Comparison of ENCODE assay signal across 11 mouse cellular contexts in genomic region chr1:86464223-86464874, GRCm38 (mm10). TPM values are rescaled to one million over a fixed set of nuclear protein-coding genes. Genes with fewer than 3 reads are reported as not detected.
DNase-seq lines count a peak whose midpoint lies in the region; ATAC-seq lines count a peak whose summit lies in the region.
"Had no signal": no experiment of that assay in that cellular context is flagged by ENCODE, and none has a peak within 500 bp of the region (broad histone marks: within the 10 kb centered on the region; RNA-seq: fewer than 3 reads in every experiment).

No protein-coding gene starts in this region.

- H3K9me3 ChIP-seq in forebrain, embryonic 11.5 days (ENCODE audit: control insufficient read depth, low read length) = no peaks in the 10 kb centered on the region; the same call in 1 of the 2 replicates
- H3K9me3 ChIP-seq in forebrain, embryonic 16.5 days (ENCODE audit: control insufficient read depth, low read length) = no peaks in the 10 kb centered on the region
- no peaks in the 10 kb centered on the region for H3K9me3 ChIP-seq in lung, embryonic 16.5 days (ENCODE audit: control insufficient read depth, low read length)
- H3K9me3 ChIP-seq in midbrain, embryonic 10.5 days (replicated peaks) = peaks cover 4% of the 10 kb centered on the region; the same call in 1 of the 2 replicates

- no peak for DNase-seq in forebrain, embryonic 11.5 days (ENCODE audit: low spot score)
- DNase-seq in lung, postnatal 10 days = no peak
- peak; percentile 19 for DNase-seq in midbrain, embryonic 10.5 days (ENCODE audit: low spot score)
- no peak for DNase-seq in urinary bladder, postnatal 4 days (ENCODE audit: low spot score in 2 of 2)

- H3K27ac ChIP-seq in forebrain, embryonic 11.5 days (ENCODE audit: low read depth, low read length) = peak overlapping the region; percentile 14; the same call in 1 of the 2 replicates
- no peak overlapping the region for H3K27ac ChIP-seq in forebrain, embryonic 16.5 days (ENCODE audit: low read length)
- H3K27ac ChIP-seq in lung, embryonic 16.5 days (ENCODE audit: low read length) = peak overlapping the region; percentile 88
- H3K27ac ChIP-seq in midbrain, embryonic 10.5 days (replicated peaks) = peak overlapping the region; percentile 81

- H3K36me3 ChIP-seq in forebrain, embryonic 11.5 days (ENCODE audit: control insufficient read depth, insufficient read depth, low read length) = no peaks in the 10 kb centered on the region; the same call in 1 of the 2 replicates
- no peaks in the 10 kb centered on the region for H3K36me3 ChIP-seq in forebrain, embryonic 16.5 days (ENCODE audit: control insufficient read depth, insufficient read depth)
- no peaks in the 10 kb centered on the region for H3K36me3 ChIP-seq in lung, embryonic 16.5 days (ENCODE audit: control insufficient read depth, insufficient read depth, low read length)
- no peaks in the 10 kb centered on the region for H3K36me3 ChIP-seq in midbrain, embryonic 10.5 days

- no peak overlapping the region for H3K4me2 ChIP-seq in forebrain, embryonic 11.5 days (ENCODE audit: low read depth, low read length, severe bottlenecking)
- H3K4me2 ChIP-seq in forebrain, embryonic 16.5 days (ENCODE audit: low read length) = no peak overlapping the region
- H3K4me2 ChIP-seq in lung, embryonic 16.5 days (ENCODE audit: low read depth, low read length) = no peak overlapping the region

- 48% methylated on average over 9 of the region's 9 CpGs for WGBS in forebrain, embryonic 11.5 days
- 46% methylated on average over 9 of the region's 9 CpGs for WGBS in forebrain, embryonic 16.5 days
- WGBS in lung, embryonic 16.5 days = 52% methylated on average over 9 of the region's 9 CpGs
- 47% methylated on average over 9 of the region's 9 CpGs for WGBS in midbrain, embryonic 10.5 days

- H3K27me3 ChIP-seq in forebrain, embryonic 11.5 days (ENCODE audit: control insufficient read depth, insufficient read depth, low read length) = no peaks in the 10 kb centered on the region
- H3K27me3 ChIP-seq in forebrain, embryonic 16.5 days (replicated peaks; ENCODE audit: control insufficient read depth, insufficient read depth, low read length) = no peaks in the 10 kb centered on the region
- H3K27me3 ChIP-seq in lung, embryonic 16.5 days (ENCODE audit: control insufficient read depth, insufficient read depth, low read depth, low read length) = no peaks in the 10 kb centered on the region
- H3K27me3 ChIP-seq in midbrain, embryonic 10.5 days (ENCODE audit: low read depth, poor library complexity, severe bottlenecking) = no peaks in the 10 kb centered on the region
- H3K27me3 ChIP-seq: megakaryocyte, embryonic 14.5 days had no signal

- 0 out of 2 replicates have a peak overlapping the region, but pooled peaks have one; percentile 20 for H3K9ac ChIP-seq in forebrain, embryonic 11.5 days (ENCODE audit: low read length)
- no peak overlapping the region for H3K9ac ChIP-seq in forebrain, embryonic 16.5 days (replicated peaks; ENCODE audit: low read depth, low read length)
- H3K9ac ChIP-seq in lung, embryonic 16.5 days (ENCODE audit: low read length) = peak overlapping the region; percentile 29; the same call in 1 of the 2 replicates

- H3K4me1 ChIP-seq in forebrain, embryonic 11.5 days (replicated peaks; ENCODE audit: control insufficient read depth, insufficient read depth, low read length) = 0 out of 2 replicates have a peak, but pooled peaks cover 3% of the 10 kb centered on the region
- no peaks in the 10 kb centered on the region for H3K4me1 ChIP-seq in forebrain, embryonic 16.5 days (replicated peaks; ENCODE audit: control insufficient read depth, insufficient read depth, low read length)
- H3K4me1 ChIP-seq in lung, embryonic 16.5 days (replicated peaks; ENCODE audit: control insufficient read depth, insufficient read depth, low read length) = peaks cover 7% of the 10 kb centered on the region; the same call in 1 of the 2 replicates
- peaks cover 9% of the 10 kb centered on the region for H3K4me1 ChIP-seq in midbrain, embryonic 10.5 days

- H3K4me3 ChIP-seq in forebrain, embryonic 11.5 days (ENCODE audit: low read depth, low read length) = no peak overlapping the region
- H3K4me3 ChIP-seq in forebrain, embryonic 16.5 days (replicated peaks; ENCODE audit: low read length) = no peak overlapping the region
- H3K4me3 ChIP-seq in lung, embryonic 16.5 days (ENCODE audit: low read length) = no peak overlapping the region
- H3K4me3 ChIP-seq in midbrain, embryonic 10.5 days = no peak overlapping the region
- H3K4me3 ChIP-seq: megakaryocyte, embryonic 14.5 days had no signal

- no peak for ATAC-seq in forebrain, embryonic 11.5 days (replicated peaks; ENCODE audit: low FRiP score)
- no peak for ATAC-seq in forebrain, embryonic 16.5 days
- peak; percentile 61 for ATAC-seq in lung, embryonic 16.5 days (ENCODE audit: low read depth)
- ATAC-seq in megakaryocyte progenitor cell, adult 5-6 weeks (replicated peaks; ENCODE audit: poor library complexity) = no peak
- no peak for ATAC-seq in CD4-positive, CD25-positive, alpha-beta regulatory T cell, adult 4 months

RNA-seq across cellular contexts. Expression of gene Tex44, which starts 38.2 kb away (rescaled TPM):
- polyA plus RNA-seq in forebrain, embryonic 11.5 days (2014; fragmentation: Nextera tagmentation; extraction: Ambion mirVana) = not detected in 2 replicates
- polyA plus RNA-seq in forebrain, embryonic 16.5 days (2015; fragmentation: Nextera tagmentation; extraction: Ambion mirVana) = not detected in 2 replicates
- not detected in 2 replicates for polyA plus RNA-seq in lung, embryonic 16.5 days (2015; fragmentation: Nextera tagmentation; extraction: Ambion mirVana)
- polyA plus RNA-seq in midbrain, embryonic 10.5 days (2016; fragmentation: Nextera tagmentation; extraction: Ambion mirVana) = 0.07 and 0.11 TPM in 2 replicates
- not detected in 2 replicates for total RNA-seq in megakaryocyte progenitor cell, adult 5-6 weeks (2015)
- not detected in 2 replicates for total RNA-seq in megakaryocyte progenitor cell, adult 5-6 weeks (2017)
- polyA plus RNA-seq in CD4-positive, CD25-positive, alpha-beta regulatory T cell, adult 4 months (2017; shearing (Covaris generic)) = not detected
- total RNA-seq: adrenal gland, postnatal 10 days had no signal
- polyA plus RNA-seq: spleen, adult 2 months had no signal

RNA-seq across cellular contexts. Expression of gene Nmur1, which starts 38.3 kb away (rescaled TPM):
- 0.72 TPM in 1 of 2 replicates, not detected in the other for polyA plus RNA-seq in forebrain, embryonic 11.5 days (2014; fragmentation: Nextera tagmentation; extraction: Ambion mirVana)
- not detected in 2 replicates for polyA plus RNA-seq in forebrain, embryonic 16.5 days (2015; fragmentation: Nextera tagmentation; extraction: Ambion mirVana)
- polyA plus RNA-seq in lung, embryonic 16.5 days (2015; fragmentation: Nextera tagmentation; extraction: Ambion mirVana) = 0.49 and 0.63 TPM in 2 replicates
- polyA plus RNA-seq in midbrain, embryonic 10.5 days (2016; fragmentation: Nextera tagmentation; extraction: Ambion mirVana) = not detected in 2 replicates
- total RNA-seq in megakaryocyte progenitor cell, adult 5-6 weeks (2015) = 1.0 TPM in 1 of 2 replicates, not detected in the other
- total RNA-seq in megakaryocyte progenitor cell, adult 5-6 weeks (2017) = not detected in 2 replicates
- 1 to 10 TPM; 1.5 to 4.0 TPM for polyA plus RNA-seq in CD4-positive, CD25-positive, alpha-beta regulatory T cell, adult 4 months (2017; shearing (Covaris generic))
- total RNA-seq: adrenal gland, postnatal 10 days had no signal
